Mouse (Mus musculus) liver, adult 2 months (tissue): ENCODE results near the gene Uso1.

Source experiments
- CTCF ChIP-seq: fragments of 200-500 bp; IDR thresholded peaks from 2 replicates; pipeline ENCODE4 v1.5.1; 2011; ENCODE audit warnings: low read depth, low read length, control low read depth
- POLR2A ChIP-seq: fragments of 200-500 bp; IDR thresholded peaks from 2 replicates; pipeline ENCODE4 v1.6.1; 2011; ENCODE audit warnings: low read length, control low read depth; ENCODE audit not compliant: insufficient read depth; ENCODE audit errors: extremely low read depth

GRCm38 (mm10) chr5:92125446-92125845, 12.3 kb upstream of the Uso1 start:
- TF ChIP-seq POLR2A (no peak), CTCF (no peak)
